Mouse (Mus musculus): ENCODE data around the gene Lrrc38. TPM values are rescaled to one million over a fixed set of nuclear protein-coding genes. Genes with fewer than 3 reads are reported as not detected.

Gene Lrrc38
- total and polyA plus RNA-seq, 2 experiments from 2014 or later = 0.23 TPM; not detected in 1

DNA sequence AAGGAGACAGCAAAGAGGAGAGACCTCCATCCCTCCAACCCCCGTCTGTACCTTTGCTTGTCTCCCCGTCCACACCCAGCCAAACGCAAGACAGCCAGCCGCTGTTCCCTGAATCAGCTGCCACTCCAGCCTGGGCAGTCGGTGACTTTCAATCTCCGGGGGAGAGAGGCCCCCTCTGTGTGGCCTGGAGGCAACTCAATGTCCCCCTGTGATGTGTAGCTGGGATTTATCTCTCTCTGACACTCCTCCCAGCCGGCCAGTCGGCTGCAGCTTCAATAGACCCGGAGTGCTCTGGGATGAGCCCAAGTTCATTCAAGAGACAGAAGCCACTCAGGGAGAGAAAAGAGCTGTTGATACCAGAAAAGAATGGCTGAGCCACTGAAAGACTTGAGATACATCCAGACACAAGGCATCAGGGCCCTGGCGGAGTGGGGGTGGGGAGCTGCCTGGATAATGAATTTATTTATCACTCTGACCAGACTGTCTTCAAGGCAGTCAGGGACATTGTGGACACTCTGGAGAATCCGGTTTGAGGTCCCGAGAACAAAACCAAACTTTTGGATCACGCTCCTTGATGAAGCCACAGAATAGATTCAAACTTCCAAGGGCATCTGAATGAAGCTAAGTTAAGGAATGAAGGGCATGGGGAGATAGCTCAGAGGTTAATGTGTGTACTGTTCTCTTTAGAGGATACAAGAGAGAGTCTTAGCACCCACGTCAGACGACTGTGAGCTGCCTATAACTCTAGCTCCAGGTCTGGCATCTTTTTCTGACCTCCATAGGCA, 30.6 kb downstream of the Lrrc38 start:
- Histone ChIP-seq H3K4me2 (ENCODE audit: low read depth, low read length) (no peak overlapping the region), H3K27ac (ENCODE audit: low read depth) (no peak overlapping the region), H3K27me3 (ENCODE audit: control insufficient read depth, insufficient read depth, low read length) (peaks cover 17% of the 10 kb centered on the region; the same call in 1 of the 2 replicates), H3K36me3 (replicated peaks; ENCODE audit: control insufficient read depth, insufficient read depth, low read length) (no peaks in the 10 kb centered on the region), H3K4me1 (ENCODE audit: control insufficient read depth, insufficient read depth) (no peaks in the 10 kb centered on the region), H3K9me3 (replicated peaks; ENCODE audit: control insufficient read depth, low read length) (no peaks in the 10 kb centered on the region), H3K4me3 (ENCODE audit: low read depth, low read length) (no peak overlapping the region), H3K9ac (replicated peaks; ENCODE audit: low read depth, low read length) (no peak overlapping the region)
- DNase-seq (ENCODE audit: low spot score) (peak; percentile 10), ATAC-seq (ENCODE audit: insufficient read depth, low read depth) (no peak)
- 24% methylated on average over 13 of the region's 15 CpGs for WGBS
- no peak for TF ChIP-seq EP300 (IDR thresholded peaks at IDR 0.05; ENCODE audit: low read depth)
- no peak for TF ChIP-seq CTCF (IDR thresholded peaks at IDR 0.05; ENCODE audit: low read depth)

DNA sequence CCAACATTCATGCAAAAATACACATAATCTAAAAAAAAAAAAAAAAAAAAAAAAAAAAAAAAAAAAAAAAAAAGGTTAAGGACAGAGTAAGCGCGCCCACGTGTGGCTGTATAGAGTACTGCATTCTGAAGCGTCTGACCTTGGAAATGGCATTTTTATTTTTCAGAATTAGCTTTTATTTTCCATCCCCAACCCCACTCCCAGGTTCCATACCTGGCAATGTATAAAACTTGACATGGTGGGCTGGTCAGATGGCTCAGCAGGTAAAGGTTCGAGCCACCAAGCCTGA, 31.1 kb downstream of the Lrrc38 start:
- no peak overlapping the region for H3K4me3 ChIP-seq (ENCODE audit: low read depth, low read length)
- ATAC-seq (ENCODE audit: insufficient read depth, low read depth) = no peak
- TF ChIP-seq EP300 (IDR thresholded peaks at IDR 0.05; ENCODE audit: low read depth) = no peak
- peak; percentile 66 for TF ChIP-seq CTCF (IDR thresholded peaks at IDR 0.05; ENCODE audit: low read depth)
- no peaks in the 10 kb centered on the region for H3K36me3 ChIP-seq (replicated peaks; ENCODE audit: control insufficient read depth, insufficient read depth, low read length)
- no peak overlapping the region for H3K27ac ChIP-seq (ENCODE audit: low read depth)
- no peaks in the 10 kb centered on the region for H3K4me1 ChIP-seq (ENCODE audit: control insufficient read depth, insufficient read depth)
- no peak overlapping the region for H3K4me2 ChIP-seq (ENCODE audit: low read depth, low read length)
- peak; percentile 14 for DNase-seq (ENCODE audit: low spot score)
- no peak overlapping the region for H3K9ac ChIP-seq (replicated peaks; ENCODE audit: low read depth, low read length)
- H3K9me3 ChIP-seq (replicated peaks; ENCODE audit: control insufficient read depth, low read length) = no peaks in the 10 kb centered on the region
- peaks cover 17% of the 10 kb centered on the region; the same call in 1 of the 2 replicates for H3K27me3 ChIP-seq (ENCODE audit: control insufficient read depth, insufficient read depth, low read length)
- WGBS = under 1% methylated on average over 5 of the region's 5 CpGs

DNA sequence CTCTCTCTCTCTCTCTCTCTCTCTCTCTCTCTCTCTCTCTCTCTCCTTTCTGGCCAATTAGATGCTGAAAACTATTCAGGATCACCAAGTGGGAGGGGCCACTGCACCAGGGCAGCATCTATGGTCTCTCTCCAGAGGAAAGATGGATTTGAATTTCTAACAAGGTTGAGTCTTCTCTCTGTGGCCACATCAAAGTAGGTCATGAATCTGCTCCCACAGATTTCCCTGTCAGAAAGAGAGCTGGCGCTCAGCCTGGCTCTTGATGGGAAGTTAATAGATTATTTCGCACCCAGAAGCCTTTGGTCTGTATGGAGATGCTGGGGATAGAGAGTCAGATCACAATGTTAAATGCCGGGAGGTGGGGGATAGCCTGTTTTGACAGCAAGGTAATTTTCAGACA, 32.6 kb downstream of the Lrrc38 start:
- Histone ChIP-seq H3K9me3 (replicated peaks; ENCODE audit: control insufficient read depth, low read length) (no peaks in the 10 kb centered on the region), H3K27me3 (ENCODE audit: control insufficient read depth, insufficient read depth, low read length) (peaks cover 17% of the 10 kb centered on the region; the same call in 1 of the 2 replicates), H3K9ac (replicated peaks; ENCODE audit: low read depth, low read length) (no peak overlapping the region), H3K36me3 (replicated peaks; ENCODE audit: control insufficient read depth, insufficient read depth, low read length) (no peaks in the 10 kb centered on the region), H3K27ac (ENCODE audit: low read depth) (no peak overlapping the region), H3K4me3 (ENCODE audit: low read depth, low read length) (no peak overlapping the region), H3K4me2 (ENCODE audit: low read depth, low read length) (no peak overlapping the region), H3K4me1 (ENCODE audit: control insufficient read depth, insufficient read depth) (no peaks in the 10 kb centered on the region)
- no peak for ATAC-seq (ENCODE audit: insufficient read depth, low read depth)
- 62% methylated on average over 3 of the region's 3 CpGs for WGBS
- no peak for DNase-seq (ENCODE audit: low spot score)
- TF ChIP-seq EP300 (IDR thresholded peaks at IDR 0.05; ENCODE audit: low read depth) (no peak), CTCF (IDR thresholded peaks at IDR 0.05; ENCODE audit: low read depth) (no peak)

DNA sequence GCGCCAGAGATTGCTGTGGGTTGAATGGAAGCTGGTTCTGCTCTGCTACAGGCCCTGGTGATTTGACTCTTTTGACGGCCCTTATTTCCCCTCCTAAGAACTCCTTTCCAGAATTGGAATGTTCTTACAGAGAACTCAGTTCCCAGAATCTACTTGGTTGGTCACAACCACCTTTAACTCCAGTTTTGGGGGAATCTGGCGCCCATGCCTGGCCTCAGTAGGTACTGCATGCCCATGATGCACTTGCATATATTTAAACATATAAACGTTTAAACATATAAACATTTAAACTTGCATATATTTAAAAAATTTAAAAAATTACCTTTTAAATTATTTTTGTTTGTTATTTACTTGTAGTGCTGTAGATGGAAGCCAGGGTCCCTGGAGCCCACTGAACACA, 34.1 kb downstream of the Lrrc38 start:
- no peaks in the 10 kb centered on the region for H3K4me1 ChIP-seq (ENCODE audit: control insufficient read depth, insufficient read depth)
- TF ChIP-seq EP300 (IDR thresholded peaks at IDR 0.05; ENCODE audit: low read depth) = no peak
- peak; percentile 25 for TF ChIP-seq CTCF (IDR thresholded peaks at IDR 0.05; ENCODE audit: low read depth)
- ATAC-seq (ENCODE audit: insufficient read depth, low read depth) = no peak
- no peak for DNase-seq (ENCODE audit: low spot score)
- no peak overlapping the region for H3K9ac ChIP-seq (replicated peaks; ENCODE audit: low read depth, low read length)
- peaks cover 17% of the 10 kb centered on the region; the same call in 1 of the 2 replicates for H3K27me3 ChIP-seq (ENCODE audit: control insufficient read depth, insufficient read depth, low read length)
- no peak overlapping the region for H3K4me2 ChIP-seq (ENCODE audit: low read depth, low read length)
- H3K27ac ChIP-seq (ENCODE audit: low read depth) = no peak overlapping the region
- no peak overlapping the region for H3K4me3 ChIP-seq (ENCODE audit: low read depth, low read length)
- 37% methylated on average over 4 of the region's 4 CpGs for WGBS
- H3K9me3 ChIP-seq (replicated peaks; ENCODE audit: control insufficient read depth, low read length) = no peaks in the 10 kb centered on the region
- no peaks in the 10 kb centered on the region for H3K36me3 ChIP-seq (replicated peaks; ENCODE audit: control insufficient read depth, insufficient read depth, low read length)

DNA sequence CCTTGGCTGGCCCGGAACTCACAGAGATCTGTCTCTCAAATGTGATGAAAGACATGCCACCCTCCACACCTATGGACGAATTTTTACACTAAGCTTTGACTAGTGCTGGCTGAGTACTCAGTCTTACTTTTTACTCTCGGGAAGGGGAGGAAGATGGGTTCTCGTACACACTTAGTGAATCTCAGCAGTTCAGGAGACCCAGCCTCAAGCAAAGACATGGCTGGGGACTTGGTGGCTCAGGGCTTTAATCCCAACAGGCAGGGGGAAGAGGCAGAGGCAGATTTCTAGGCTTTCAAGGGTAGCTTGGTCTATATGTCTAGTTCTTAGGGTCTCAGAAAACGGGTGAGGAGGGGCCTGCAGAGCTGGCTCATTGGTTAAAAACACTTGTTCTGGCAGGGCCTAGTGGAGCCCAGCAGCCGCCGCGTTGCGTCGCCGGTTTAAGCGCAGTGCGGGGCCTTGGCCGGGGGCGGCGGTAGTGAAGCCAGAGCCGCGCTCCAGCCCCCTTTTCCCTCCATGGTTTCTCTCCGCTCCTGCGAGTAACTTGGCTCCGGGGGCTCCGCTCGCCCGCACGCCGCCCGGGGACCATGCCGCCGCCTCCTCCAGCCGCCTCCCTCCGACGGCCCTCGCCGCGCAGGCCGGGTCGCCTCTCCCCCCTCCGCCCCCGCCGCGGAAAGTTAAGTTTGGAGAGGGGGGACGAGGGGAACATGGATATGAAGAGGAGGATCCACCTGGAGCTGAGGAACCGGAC, 39.6 kb downstream of the Lrrc38 start:
- H3K36me3 ChIP-seq (replicated peaks; ENCODE audit: control insufficient read depth, insufficient read depth, low read length) = no peaks in the 10 kb centered on the region
- peak overlapping the region; percentile 63 for H3K4me2 ChIP-seq (ENCODE audit: low read depth, low read length)
- H3K4me3 ChIP-seq (ENCODE audit: low read depth, low read length) = peak overlapping the region; percentile 39
- H3K4me1 ChIP-seq (ENCODE audit: control insufficient read depth, insufficient read depth) = no peaks in the 10 kb centered on the region
- ATAC-seq (ENCODE audit: insufficient read depth, low read depth) (peak; percentile 85), DNase-seq (ENCODE audit: low spot score) (peak; percentile 36)
- H3K9ac ChIP-seq (replicated peaks; ENCODE audit: low read depth, low read length) = no peak overlapping the region; the same call in 1 of the 2 replicates
- no peak overlapping the region for H3K27ac ChIP-seq (ENCODE audit: low read depth)
- H3K9me3 ChIP-seq (replicated peaks; ENCODE audit: control insufficient read depth, low read length) = no peaks in the 10 kb centered on the region
- no peaks in the 10 kb centered on the region for H3K27me3 ChIP-seq (ENCODE audit: control insufficient read depth, insufficient read depth, low read length)
- WGBS = 8% methylated on average over 32 of the region's 43 CpGs
- TF ChIP-seq EP300 (IDR thresholded peaks at IDR 0.05; ENCODE audit: low read depth) = no peak
- TF ChIP-seq CTCF (IDR thresholded peaks at IDR 0.05; ENCODE audit: low read depth) = peak; percentile 28
